Mouse (Mus musculus) liver, postnatal 0 days (tissue): Measurements from ENCODE around the gene Zfp398.

ENCODE experiments used
- CTCF ChIP-seq: sonication (generic); IDR thresholded peaks from 2 replicates; pipeline ENCODE4 v1.5.1; 2016; ENCODE audit warnings: antibody characterized with exemption, low read depth
- EP300 ChIP-seq: IDR thresholded peaks from 2 replicates; pipeline ENCODE4 v1.6.1; 2016; ENCODE audit warnings: antibody characterized with exemption, low read depth, mild to moderate bottlenecking

DNA sequence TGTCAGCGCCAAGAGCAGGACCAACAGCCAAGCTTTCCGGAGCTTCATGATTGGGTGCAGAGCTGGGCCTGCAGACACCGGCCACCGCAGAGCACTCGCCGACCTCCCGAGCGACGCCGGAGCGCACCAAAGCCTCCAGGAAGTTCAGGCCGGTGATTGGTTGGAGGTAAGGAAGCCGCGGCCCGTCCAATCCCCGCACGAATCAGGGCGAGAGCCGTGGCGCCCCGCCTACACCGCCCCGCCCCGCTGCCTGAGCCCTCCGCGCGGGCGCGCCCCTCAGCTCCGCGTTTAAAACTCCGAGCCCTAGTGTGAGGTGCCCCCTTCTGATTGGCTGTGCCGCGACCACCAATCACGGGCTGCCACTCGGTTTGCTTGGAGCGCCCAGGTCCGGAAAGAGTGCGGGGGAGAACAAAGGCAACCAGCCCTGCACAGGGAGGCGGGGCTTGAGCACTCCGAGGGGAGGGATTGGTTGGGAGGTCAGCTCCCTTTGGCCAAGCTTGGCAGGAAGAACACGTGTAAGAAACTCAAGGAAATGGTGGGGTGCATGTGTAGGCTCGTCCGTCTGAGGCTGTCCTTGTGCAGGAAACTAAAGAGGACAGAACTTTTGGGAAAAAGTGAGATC is 22.1 kb upstream of the Zfp398 start, which contains the start of gene Pdia4:
- TF ChIP-seq CTCF (no peak), EP300 (no peak)
